Mouse (Mus musculus) spleen, postnatal 10 days (tissue): ENCODE results near the gene Nags.
"Not testable (repeated sequence)": the region's sequence is repeated elsewhere in the genome, so short reads cannot be mapped to it uniquely, and the experiment has no call there.

ENCODE experiments used
- DNase-seq, 2 experiments: peaks; one replicate each; pipeline ENCODE4 v3.0.0; 2021 to 2022; ENCODE audit warnings: low spot score in 2 of 2

Gene Nags

DNA sequence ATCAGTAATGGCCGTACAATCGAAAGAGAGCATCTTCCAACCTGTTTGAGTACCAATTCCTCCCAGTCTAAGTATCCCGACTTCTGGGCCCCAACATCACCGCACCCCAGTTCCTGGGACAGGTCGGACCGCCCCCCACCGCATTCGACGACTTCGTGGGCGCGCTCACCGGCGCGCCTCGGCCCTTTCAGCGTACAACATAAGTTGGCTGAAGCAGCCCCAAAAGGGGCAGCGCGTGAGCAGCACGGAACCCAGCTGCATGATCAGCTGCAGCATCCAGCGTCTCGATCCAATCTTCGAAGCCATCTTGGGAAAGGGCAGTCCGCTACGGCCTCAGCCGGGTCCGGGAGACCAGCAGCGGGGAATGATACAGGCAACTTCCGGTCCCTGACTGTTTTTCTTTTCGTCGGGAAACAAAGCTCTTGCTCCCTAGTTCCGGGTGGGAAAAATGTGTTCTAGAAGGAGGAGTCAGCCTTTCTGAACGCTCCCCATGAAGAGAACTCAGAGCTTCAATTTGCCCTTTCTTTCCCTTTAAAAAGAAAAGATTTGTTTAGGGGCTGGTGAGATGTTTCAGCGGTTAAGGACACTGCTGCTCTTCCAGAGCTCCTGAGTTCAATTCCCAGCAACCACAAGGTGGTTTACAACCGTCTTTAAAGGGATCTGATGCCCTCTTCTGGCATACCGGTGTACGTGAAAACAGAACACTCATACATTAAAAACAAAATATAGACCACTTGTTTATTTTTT is 10.9 kb downstream of the Nags start, which contains the start of gene Tmem101:
TSS of gene Tmem101 (minus strand) at position 366 of the 747 bp plus-strand sequence.
- peak; percentile 82 to 91 for DNase-seq

GRCm38 (mm10) chr11:102156786-102157089 is 11.4 kb downstream of the Nags start:
- no peak for DNase-seq

GRCm38 (mm10) chr11:102158024-102158423 is 12.7 kb downstream of the Nags start:
- not testable (repeated sequence) for DNase-seq

GRCm38 (mm10) chr11:102159781-102160180 is 14.5 kb downstream of the Nags start:
- DNase-seq = no peak

DNA sequence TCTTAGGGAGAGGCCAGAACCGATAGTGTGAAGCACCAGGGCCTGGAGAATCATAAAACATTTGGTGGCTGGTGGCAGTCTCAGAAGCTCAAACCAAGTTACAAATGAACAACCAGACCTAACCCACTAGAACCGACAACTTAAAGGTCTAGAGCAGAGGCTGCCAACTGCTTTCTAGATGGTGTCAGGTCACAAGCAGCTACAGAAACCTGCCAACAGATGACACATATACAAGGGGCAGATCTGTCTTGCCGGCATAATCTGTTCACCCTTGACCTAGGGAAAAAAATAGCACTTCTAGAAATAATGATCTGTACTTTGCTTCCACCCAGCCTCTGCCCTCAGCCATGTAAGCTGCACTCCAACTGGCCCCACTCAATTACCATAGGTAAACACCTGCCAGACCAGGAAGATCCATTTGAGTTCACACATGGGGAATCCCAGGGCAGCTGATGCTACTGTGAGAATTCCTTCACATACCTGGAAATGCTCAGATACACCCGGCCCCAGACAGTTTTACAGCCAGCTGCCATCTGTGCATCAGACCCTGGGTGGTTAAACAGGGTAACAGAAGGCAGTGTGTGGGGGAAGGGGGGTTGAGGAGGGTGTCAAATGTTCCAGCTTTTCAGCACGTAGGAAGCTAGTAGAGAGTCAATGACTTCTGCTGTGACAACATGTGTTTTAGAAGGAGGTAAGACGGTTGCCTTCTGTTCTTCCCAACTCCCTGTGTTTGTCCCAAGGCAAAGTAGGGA is 20.8 kb downstream of the Nags start:
- DNase-seq = no peak

DNA sequence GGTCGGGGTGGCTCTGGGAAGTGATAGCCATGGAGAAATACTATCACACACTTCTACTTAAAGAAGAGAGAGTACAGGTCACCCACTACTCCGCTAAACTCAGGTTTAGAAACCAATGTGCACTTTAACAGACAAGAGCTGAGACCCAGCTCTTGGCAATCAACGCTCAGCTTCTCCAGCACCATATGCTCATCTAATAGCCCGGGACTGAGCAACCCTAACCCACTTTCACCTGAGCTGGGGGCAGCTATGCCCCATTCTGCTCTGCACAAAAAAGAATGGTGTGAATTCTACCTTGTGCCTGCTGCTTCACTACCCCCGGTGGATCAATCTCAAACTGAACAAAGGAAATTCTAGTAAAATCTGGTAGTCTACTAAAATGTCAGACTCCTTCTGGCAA is 22.2 kb downstream of the Nags start:
- no peak for DNase-seq

- no peak for DNase-seq
Measured at GRCm38 (mm10) chr11:102168689-102169088, 23.4 kb downstream of the Nags start.

GRCm38 (mm10) chr11:102179836-102180235 is 34.5 kb downstream of the Nags start:
- no peak for DNase-seq

GRCm38 (mm10) chr11:102184253-102184645 is 38.9 kb downstream of the Nags start:
- DNase-seq = no peak

DNA sequence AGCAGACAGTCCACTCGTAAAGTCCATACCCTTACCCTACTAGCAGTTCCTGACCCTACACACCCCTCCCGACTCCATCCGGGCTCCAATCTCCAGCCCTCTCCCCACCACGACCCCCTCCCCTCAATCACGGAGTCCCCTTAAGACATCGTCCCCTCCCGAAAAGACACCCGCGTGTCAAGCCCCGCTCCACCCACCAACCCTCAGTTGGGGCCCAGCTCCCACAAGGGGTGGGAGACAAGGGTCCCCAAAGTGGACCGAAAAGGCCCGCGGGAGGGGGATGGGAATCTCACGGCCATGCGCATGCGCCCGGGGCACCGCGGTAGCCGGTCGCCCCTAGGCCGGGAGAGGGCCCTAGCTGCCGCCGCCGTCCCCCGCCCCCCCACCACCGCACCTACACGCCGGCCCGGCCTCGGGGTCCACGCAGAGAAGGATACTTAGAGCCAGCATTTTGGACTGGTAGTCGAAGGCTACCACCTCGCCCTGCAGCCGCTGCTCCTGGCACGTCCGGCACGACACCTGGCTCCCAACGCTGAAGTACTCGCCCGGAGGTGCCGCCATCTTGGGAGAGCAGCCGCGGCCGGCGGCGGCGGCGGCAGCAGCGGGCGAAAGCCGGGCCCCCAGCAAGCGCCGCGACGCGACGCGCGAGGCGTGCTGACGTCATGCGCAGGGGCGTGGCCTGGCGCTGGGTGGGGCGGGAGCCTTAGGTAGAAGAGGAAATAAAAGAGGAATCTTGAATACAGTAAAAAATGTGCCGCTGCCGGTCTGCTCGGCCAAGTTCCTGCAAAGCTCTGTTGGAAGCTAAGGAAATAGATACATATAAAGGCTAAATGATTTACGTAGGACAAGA is 39.6 kb downstream of the Nags start, which contains the start of gene Lsm12:
TSS of gene Lsm12 (minus strand) at position 651 of the 850 bp plus-strand sequence.
- DNase-seq = peak; percentile 99

DNA sequence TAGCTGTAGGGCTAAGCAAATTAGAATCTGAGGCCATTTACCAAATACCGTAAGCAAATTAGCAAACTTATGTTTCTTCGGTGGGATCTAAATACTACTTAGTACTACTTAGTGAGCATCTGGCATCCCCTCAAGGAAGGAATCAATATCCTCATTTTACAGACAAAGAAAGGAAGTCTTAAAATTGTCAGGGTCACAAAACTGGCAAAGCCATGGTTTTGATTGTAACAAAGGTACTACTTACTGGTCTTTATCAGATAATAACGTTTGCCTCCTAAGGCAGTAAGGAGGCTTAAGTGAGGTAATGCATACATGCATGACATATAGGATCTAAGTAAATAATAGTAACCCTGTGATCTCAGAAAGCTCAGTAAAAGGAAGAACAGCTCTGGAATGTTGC is 40.4 kb downstream of the Nags start:
- no peak for DNase-seq

DNA sequence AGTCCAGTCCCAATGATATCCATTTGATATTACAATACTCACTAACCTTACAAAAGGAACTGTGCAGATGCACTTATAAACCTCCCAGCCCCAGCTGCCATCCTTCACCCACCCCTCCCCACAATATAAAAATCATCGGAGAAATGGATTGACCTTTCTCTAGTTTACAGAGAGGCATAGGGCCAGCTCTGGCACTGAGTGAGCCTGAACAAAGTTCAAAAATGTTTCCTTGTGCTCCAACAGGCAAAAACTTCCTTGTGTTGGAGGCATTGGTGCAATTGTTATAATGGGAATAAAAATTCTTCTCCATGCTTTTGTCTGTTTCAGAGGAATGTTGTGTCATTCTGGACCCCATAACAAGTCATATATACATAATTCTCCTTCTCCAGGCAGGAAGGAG is 40.9 kb downstream of the Nags start:
- no peak for DNase-seq

DNA sequence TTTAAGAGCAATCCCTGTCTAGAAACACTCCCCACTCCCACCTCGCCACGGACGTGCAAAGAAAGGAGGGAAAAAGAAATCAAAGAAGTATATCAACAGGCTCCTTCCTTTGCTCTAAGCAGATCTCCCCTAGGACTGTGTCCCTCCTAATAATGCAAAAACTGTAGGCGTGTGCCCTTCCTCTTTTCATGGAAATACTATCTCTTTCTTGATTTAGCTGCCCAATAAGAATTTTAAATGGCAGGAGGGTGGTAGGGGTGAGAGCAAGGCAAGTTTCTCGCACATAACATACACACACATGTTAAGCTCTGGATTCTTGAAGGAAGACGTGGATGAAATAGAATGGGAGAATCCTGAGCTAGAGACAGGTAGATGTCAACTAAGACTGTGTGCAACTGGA is 43.7 kb downstream of the Nags start:
- DNase-seq = no peak

GRCm38 (mm10) chr11:102189461-102190436 is 44.4 kb downstream of the Nags start, which contains the start of gene G6pc3:
Gene G6pc3, plus strand, starts transcription at chr11:102189620.
- peak; percentile 66 to 88 for DNase-seq

DNA sequence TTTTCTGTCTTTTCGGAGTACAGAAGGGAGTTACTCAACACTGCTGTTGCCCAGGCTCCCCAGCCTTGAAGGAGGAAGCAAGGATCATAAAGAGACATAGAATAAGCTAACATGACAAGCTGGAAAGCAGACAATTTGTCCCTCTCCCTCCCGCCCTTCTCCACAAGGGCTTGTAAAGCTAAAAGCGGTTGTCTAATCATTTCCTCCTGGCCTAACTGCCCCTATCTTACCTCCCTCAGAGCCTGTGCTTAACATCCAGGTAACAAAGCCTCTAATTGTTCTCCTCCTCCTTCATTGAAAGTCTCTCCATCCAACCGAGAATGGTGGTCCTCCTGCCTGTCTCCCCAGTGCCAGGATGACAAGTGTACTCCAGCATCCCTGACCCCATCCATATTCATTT is 45.5 kb downstream of the Nags start:
- DNase-seq = no peak

DNA sequence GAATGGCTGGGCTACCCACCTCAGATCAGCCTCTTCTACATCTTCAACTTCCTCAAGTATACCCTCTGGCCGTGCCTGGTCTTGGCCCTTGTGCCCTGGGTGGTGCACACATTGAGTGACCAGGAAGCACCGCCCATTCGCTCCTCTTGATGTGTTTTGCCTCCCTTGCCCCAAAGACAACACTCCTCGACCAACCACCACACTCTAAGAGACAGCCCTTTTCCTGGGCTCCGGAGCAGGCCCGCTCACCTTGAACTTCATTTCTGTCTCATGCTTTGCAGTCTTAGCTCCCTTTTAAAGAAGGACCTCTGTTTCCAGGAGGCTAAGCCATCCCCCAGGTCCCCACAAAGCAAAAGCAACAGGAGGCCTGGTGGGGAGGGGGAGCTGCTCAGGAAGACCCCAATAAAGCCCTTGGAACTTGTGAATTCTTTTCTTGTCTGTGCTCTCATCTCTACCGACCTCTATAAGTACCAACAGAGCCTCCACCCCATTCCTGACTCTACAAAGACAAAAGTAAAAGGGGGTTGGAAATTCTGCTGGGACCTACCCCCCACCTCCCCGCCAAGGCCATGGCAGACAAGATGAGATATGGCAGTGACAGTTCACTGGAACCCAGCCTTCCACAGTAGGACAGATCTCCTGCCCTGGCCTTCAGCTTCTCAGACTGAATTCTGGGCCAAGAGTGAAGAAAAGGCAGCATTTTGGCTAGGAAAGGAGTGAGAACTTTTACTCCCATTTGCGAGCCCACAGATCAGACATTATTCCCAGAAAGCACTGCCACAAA is 48.5 kb downstream of the Nags start:
- no peak for DNase-seq

DNA sequence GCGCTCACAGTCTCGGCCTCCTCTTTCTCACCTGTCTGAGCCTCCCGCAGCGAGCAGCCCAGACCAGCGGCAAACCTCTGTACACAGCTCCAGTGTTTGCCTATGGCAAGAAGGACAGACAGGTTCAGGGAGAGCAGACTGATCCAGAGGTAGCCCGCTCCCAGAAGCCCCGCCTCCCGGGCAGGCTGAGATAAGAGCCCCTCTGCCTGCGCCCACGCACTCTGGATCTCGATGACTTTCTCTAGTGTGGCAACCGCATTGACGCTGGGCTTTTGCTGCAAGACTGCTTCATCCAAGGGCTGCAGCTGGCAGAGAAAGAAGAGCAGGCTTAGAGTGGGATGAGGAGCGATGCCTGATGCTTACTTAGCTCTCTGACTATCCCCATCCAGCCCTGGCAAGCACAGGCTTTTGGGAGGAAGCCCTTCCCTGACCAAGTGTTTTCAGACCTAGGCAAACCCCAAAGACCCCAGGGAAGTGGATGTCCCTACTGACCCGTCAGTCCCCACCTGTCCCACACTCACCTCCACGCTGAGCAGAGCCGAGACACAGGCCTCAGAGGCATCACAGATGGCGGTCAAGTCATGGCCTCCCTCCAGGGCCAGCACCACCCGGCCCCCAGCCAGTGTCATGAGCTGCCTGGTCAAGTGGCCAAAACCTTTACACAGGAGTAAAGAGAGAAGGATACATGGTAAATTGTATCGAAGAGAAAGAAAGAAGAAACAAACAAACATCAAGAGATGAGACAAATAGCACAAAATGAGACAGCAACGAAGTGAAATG is 50.9 kb downstream of the Nags start:
- DNase-seq = no peak

DNA sequence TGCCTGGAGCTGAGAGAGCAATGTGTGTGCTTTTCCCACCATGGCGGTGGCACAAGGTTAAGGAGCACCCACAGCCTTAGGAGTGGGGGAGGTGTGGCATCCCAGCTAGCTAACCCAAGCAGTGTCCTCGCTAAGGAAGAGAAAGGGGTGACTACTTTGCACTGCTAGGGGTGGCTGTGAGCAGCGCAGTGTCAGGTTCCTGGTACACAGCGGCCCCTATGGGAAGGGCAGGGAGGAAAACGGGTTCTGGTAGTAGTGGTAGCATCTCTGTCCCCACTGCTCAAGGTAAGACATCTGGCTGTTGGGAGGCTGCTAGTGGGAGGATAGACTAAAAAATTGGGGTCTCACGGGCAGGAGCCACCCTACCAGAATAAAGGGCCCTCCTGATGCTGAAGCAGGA is 52.9 kb downstream of the Nags start:
- DNase-seq = no peak
